Mouse (Mus musculus): ENCODE measurements around the gene Gm49378. TPM values are rescaled to one million over a fixed set of nuclear protein-coding genes. Genes with fewer than 3 reads are reported as not detected.

The Gm49378 gene
- polyA plus RNA-seq, 1 experiment from 2014 or later, result 3.9 TPM

DNA sequence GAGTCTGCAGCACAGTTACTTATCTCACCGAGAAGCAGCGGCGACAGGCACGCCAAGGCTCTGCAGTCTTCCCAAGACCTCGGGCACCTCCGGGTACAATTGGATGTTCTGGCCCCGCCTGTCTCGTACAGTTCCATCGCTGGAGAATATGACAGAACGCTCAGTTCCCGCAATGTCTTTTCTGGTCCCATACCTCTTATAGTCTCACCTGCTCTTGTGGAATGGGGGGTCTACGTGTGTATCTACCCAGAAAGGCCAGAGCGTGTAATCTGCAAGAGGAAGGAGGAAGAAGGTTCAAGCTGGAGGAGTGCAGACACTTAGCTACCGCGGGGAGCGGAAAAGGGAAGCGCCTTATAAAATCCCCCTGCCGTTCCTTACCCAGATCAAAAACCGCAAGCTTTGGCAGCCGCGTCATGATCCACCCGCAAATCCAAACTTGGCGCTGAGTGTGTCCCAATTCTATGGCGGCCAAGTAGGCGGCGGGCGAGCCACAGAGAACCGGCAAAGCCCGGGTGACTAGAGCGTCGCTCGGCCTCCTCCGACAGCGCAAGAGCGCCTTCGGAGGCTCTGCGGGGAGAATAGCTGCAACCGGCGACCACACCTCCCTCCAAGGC lies 22.4 kb upstream of the Gm49378 start, which contains the start of gene Mdp1:
Gene Mdp1 (minus strand): TSS at position 549 of the 614 bp plus-strand sequence.
- peak; percentile 92 for ATAC-seq (ENCODE audit: insufficient number of reproducible peaks, insufficient read depth, low FRiP score, low read depth)
- H3K27ac ChIP-seq (ENCODE audit: low read length), result peak within 1 kb of the TSS; percentile 61; the same call in 1 of the 2 replicates
- H3K4me1 ChIP-seq (ENCODE audit: control insufficient read depth, insufficient read depth, low read length), result 0 out of 2 replicates have a peak, but pooled peaks cover 6% of the 10 kb centered on the region
- H3K27me3 ChIP-seq (ENCODE audit: control insufficient read depth, insufficient read depth, low read length), result no peaks in the 10 kb centered on the region
- peak within 1 kb of the TSS; percentile 54 for H3K4me2 ChIP-seq (replicated peaks; ENCODE audit: low read depth, low read length)
- peak within 1 kb of the TSS; percentile 69 for H3K9ac ChIP-seq (replicated peaks; ENCODE audit: low read depth, low read length)
- H3K9me3 ChIP-seq (ENCODE audit: control insufficient read depth, low read depth, low read length), result no peaks in the 10 kb centered on the region
- peaks cover 28% of the 10 kb centered on the region for H3K36me3 ChIP-seq (ENCODE audit: control insufficient read depth, insufficient read depth, low read length)
- peak within 1 kb of the TSS; percentile 84 for H3K4me3 ChIP-seq (ENCODE audit: low read depth, low read length)
- WGBS, result under 1% methylated on average over 39 of the region's 39 CpGs

DNA sequence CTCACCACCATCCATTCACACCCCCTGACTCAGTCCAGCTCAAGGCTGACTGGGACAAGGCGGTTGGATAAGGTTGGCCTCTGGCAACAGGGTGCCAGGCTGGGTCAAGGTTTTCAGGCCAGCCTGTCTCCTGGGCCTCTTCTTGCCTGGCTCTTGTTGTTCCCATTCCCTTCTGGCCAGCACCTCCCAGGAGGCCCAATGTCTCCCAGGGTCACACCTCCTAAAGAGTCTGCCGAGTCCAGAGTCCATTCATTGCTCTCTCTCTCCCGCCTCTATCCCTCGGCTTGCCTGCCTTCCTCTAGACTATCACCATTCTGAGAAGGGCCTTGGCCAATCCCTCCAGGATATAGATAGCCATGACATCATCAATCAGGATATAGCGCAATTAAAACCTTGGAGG lies 20.3 kb upstream of the Gm49378 start:
- Histone ChIP-seq H3K27me3 (ENCODE audit: control insufficient read depth, insufficient read depth, low read length) (no peaks in the 10 kb centered on the region), H3K36me3 (ENCODE audit: control insufficient read depth, insufficient read depth, low read length) (peaks cover 21% of the 10 kb centered on the region), H3K9ac (replicated peaks; ENCODE audit: low read depth, low read length) (no peak overlapping the region), H3K27ac (ENCODE audit: low read length) (no peak overlapping the region), H3K4me1 (ENCODE audit: control insufficient read depth, insufficient read depth, low read length) (0 out of 2 replicates have a peak, but pooled peaks cover 6% of the 10 kb centered on the region), H3K4me2 (replicated peaks; ENCODE audit: low read depth, low read length) (no peak overlapping the region), H3K4me3 (ENCODE audit: low read depth, low read length) (no peak overlapping the region), H3K9me3 (ENCODE audit: control insufficient read depth, low read depth, low read length) (no peaks in the 10 kb centered on the region)
- WGBS, result 87% methylated on average over 5 of the region's 5 CpGs
- ATAC-seq (ENCODE audit: insufficient number of reproducible peaks, insufficient read depth, low FRiP score, low read depth), result no peak

DNA sequence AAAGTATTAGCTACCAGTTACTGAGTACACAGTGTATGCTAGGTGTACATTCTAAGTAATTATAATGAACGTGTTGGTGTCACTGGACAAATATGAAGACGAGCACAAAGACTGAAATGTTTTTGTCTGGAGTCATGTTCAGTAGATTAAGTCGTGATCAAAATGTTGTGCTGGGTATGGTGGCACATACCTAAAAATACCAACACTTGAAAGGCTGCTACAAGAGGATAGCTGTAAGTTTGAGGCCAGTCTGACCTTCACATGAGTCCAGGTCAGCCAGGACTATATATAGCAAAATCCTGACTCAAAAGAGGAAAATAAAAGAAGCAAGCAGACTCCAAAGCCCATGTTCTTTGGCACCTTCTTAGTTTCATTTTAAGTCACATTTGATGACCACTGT lies 19.2 kb upstream of the Gm49378 start:
- Histone ChIP-seq H3K36me3 (ENCODE audit: control insufficient read depth, insufficient read depth, low read length) (peaks cover 16% of the 10 kb centered on the region), H3K4me1 (ENCODE audit: control insufficient read depth, insufficient read depth, low read length) (0 out of 2 replicates have a peak, but pooled peaks cover 6% of the 10 kb centered on the region), H3K27ac (ENCODE audit: low read length) (no peak overlapping the region), H3K4me3 (ENCODE audit: low read depth, low read length) (no peak overlapping the region), H3K27me3 (ENCODE audit: control insufficient read depth, insufficient read depth, low read length) (no peaks in the 10 kb centered on the region), H3K4me2 (replicated peaks; ENCODE audit: low read depth, low read length) (no peak overlapping the region), H3K9me3 (ENCODE audit: control insufficient read depth, low read depth, low read length) (no peaks in the 10 kb centered on the region), H3K9ac (replicated peaks; ENCODE audit: low read depth, low read length) (no peak overlapping the region)
- 79% methylated on average over 3 of the region's 3 CpGs for WGBS
- no peak for ATAC-seq (ENCODE audit: insufficient number of reproducible peaks, insufficient read depth, low FRiP score, low read depth)

DNA sequence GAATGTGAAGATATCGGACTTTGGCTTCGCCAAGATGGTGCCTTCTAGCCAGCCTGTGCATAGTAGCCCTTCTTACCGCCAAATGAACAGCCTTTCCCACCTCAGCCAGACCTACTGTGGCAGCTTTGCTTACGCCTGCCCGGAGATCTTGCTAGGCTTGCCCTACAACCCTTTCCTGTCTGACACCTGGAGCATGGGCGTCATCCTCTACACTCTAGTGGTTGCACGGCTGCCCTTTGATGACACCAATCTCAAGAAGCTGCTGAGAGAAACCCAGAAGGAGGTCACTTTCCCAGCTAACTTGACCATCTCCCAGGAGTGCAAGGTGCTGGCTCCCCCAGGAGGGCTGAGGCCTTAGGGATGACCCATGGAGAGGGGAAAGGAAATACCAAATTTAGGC lies 13.8 kb upstream of the Gm49378 start:
- Histone ChIP-seq H3K27me3 (ENCODE audit: control insufficient read depth, insufficient read depth, low read length) (no peaks in the 10 kb centered on the region), H3K9ac (replicated peaks; ENCODE audit: low read depth, low read length) (no peak overlapping the region), H3K27ac (ENCODE audit: low read length) (no peak overlapping the region), H3K4me3 (ENCODE audit: low read depth, low read length) (no peak overlapping the region), H3K4me1 (ENCODE audit: control insufficient read depth, insufficient read depth, low read length) (no peaks in the 10 kb centered on the region), H3K36me3 (ENCODE audit: control insufficient read depth, insufficient read depth, low read length) (0 out of 2 replicates have a peak, but pooled peaks cover 1% of the 10 kb centered on the region), H3K4me2 (replicated peaks; ENCODE audit: low read depth, low read length) (no peak overlapping the region), H3K9me3 (ENCODE audit: control insufficient read depth, low read depth, low read length) (no peaks in the 10 kb centered on the region)
- 78% methylated on average over 7 of the region's 7 CpGs for WGBS
- ATAC-seq (ENCODE audit: insufficient number of reproducible peaks, insufficient read depth, low FRiP score, low read depth), result no peak

DNA sequence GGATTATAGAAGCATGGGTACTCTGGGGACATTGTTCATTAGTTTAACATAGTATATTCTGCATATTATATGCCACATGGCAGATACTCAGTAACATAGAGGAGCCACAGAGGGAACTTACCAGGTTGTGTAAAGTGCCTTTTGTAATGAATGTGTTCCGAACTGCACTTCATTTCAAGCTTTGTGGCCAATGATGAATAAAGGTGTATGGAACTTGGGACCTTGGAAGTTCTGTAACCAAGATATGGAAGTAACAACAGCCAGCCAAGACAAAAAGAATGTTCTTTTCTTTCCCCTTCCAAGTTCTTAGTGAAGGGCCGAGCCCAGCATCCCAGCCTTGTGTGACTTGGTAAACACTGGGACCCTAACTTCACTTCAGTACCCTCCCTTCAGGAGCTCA lies 12.2 kb upstream of the Gm49378 start, which contains the start of gene Tssk4:
Gene Tssk4 (plus strand): TSS at position 301 of the 400 bp plus-strand sequence.
- ATAC-seq (ENCODE audit: insufficient number of reproducible peaks, insufficient read depth, low FRiP score, low read depth), result no peak
- Histone ChIP-seq H3K27me3 (ENCODE audit: control insufficient read depth, insufficient read depth, low read length) (no peaks in the 10 kb centered on the region), H3K4me3 (ENCODE audit: low read depth, low read length) (no peak within 1 kb of the TSS), H3K36me3 (ENCODE audit: control insufficient read depth, insufficient read depth, low read length) (peaks cover 4% of the 10 kb centered on the region; the same call in 1 of the 2 replicates), H3K9me3 (ENCODE audit: control insufficient read depth, low read depth, low read length) (no peaks in the 10 kb centered on the region), H3K4me1 (ENCODE audit: control insufficient read depth, insufficient read depth, low read length) (0 out of 2 replicates have a peak, but pooled peaks cover 1% of the 10 kb centered on the region), H3K27ac (ENCODE audit: low read length) (no peak within 1 kb of the TSS), H3K9ac (replicated peaks; ENCODE audit: low read depth, low read length) (no peak within 1 kb of the TSS), H3K4me2 (replicated peaks; ENCODE audit: low read depth, low read length) (no peak within 1 kb of the TSS)
- WGBS, result 95% methylated on average over 2 of the region's 2 CpGs

DNA sequence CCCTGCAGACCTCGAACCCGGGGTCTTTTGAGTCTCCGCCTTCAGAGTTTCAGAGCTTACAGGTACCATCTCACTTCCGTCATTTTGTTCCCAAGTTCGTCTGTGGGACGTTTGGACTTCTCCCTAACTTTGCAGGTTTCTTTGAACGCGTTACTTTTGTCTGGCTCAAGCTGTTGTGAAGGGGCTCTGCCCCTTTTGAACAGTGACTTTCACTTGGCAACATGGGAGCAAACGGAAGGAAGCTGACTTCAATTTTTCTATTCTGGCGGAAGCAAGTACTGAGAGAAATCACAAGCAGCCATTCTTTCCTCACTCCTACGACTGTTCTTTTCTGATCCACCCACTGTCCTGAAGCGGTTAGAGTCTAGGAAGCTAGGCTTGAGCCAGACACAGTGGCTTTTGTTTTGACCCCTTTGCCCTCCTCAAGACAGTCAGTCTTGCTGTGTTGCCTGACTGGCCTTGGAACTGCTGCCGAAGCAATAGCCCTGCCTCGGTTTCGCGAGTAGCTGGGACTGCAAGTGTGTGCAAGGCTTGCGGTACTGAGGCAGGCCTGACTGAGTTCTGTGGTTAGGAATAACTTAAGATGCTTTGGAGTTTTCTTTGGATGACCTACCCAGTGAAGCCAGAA lies 6.7 kb upstream of the Gm49378 start:
- Histone ChIP-seq H3K27me3 (ENCODE audit: control insufficient read depth, insufficient read depth, low read length) (no peaks in the 10 kb centered on the region), H3K4me2 (replicated peaks; ENCODE audit: low read depth, low read length) (peak overlapping the region; percentile 76), H3K4me3 (ENCODE audit: low read depth, low read length) (peak overlapping the region; percentile 67), H3K27ac (ENCODE audit: low read length) (peak overlapping the region; percentile 95; the same call in 1 of the 2 replicates), H3K9ac (replicated peaks; ENCODE audit: low read depth, low read length) (peak overlapping the region; percentile 89), H3K9me3 (ENCODE audit: control insufficient read depth, low read depth, low read length) (no peaks in the 10 kb centered on the region), H3K36me3 (ENCODE audit: control insufficient read depth, insufficient read depth, low read length) (peaks cover 24% of the 10 kb centered on the region; the same call in 1 of the 2 replicates), H3K4me1 (ENCODE audit: control insufficient read depth, insufficient read depth, low read length) (peaks cover 10% of the 10 kb centered on the region; the same call in 1 of the 2 replicates)
- ATAC-seq (ENCODE audit: insufficient number of reproducible peaks, insufficient read depth, low FRiP score, low read depth), result no peak
- WGBS, result 23% methylated on average over 17 of the region's 17 CpGs

DNA sequence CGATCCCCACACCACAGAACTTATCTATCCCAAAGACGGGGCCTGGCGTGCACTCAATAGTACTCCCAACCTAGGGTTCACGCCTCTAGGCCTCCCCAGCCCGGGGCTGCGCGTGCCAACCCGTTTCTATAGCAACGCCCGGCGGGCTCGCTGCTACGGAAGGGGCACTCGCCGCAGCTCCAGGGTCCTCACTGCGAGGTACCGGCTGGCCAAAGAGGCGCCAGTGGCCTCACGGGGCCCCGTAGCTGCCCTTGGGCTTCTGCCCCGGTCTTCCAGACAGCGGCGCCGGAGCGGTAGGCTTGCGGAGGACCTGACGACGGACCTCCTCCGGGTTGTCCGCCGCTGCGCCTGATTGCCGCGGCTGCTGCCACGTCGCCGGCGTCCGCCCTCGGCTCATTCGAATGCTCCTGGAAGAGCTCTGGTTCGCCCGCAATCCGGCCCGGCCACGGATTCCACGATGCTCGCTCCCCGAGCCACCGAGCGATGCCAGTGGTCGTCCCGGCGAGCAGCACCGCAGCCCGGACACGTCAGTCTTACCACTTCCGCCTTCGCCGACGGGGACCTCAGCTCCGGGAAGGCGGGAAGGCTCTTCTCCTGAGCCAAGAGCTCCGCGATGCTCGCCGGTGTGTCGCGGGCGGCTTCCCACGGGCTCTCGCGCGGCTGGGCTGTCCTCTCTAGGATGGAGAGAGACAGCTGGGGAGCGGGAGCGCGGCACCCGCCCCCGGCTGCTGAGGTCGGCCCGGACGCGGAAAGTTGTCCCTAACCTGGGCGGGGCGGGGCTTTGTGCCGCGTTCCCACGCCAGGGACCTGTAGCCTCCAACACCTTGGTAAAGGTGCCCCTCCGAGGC lies 5.6 kb upstream of the Gm49378 start, which contains the start of gene Tm9sf1:
Gene Tm9sf1 (minus strand): TSS at position 747 of the 848 bp plus-strand sequence.
- H3K4me1 ChIP-seq (ENCODE audit: control insufficient read depth, insufficient read depth, low read length), result peaks cover 10% of the 10 kb centered on the region; the same call in 1 of the 2 replicates
- peaks cover 34% of the 10 kb centered on the region for H3K36me3 ChIP-seq (ENCODE audit: control insufficient read depth, insufficient read depth, low read length)
- H3K9ac ChIP-seq (replicated peaks; ENCODE audit: low read depth, low read length), result peak within 1 kb of the TSS; percentile 89
- H3K4me2 ChIP-seq (replicated peaks; ENCODE audit: low read depth, low read length), result peak within 1 kb of the TSS; percentile 76
- WGBS, result under 1% methylated on average over 88 of the region's 89 CpGs
- no peaks in the 10 kb centered on the region for H3K27me3 ChIP-seq (ENCODE audit: control insufficient read depth, insufficient read depth, low read length)
- H3K4me3 ChIP-seq (ENCODE audit: low read depth, low read length), result peak within 1 kb of the TSS; percentile 67
- peak within 1 kb of the TSS; percentile 95 for H3K27ac ChIP-seq (ENCODE audit: low read length)
- ATAC-seq (ENCODE audit: insufficient number of reproducible peaks, insufficient read depth, low FRiP score, low read depth), result peak; percentile 87
- no peaks in the 10 kb centered on the region for H3K9me3 ChIP-seq (ENCODE audit: control insufficient read depth, low read depth, low read length)

DNA sequence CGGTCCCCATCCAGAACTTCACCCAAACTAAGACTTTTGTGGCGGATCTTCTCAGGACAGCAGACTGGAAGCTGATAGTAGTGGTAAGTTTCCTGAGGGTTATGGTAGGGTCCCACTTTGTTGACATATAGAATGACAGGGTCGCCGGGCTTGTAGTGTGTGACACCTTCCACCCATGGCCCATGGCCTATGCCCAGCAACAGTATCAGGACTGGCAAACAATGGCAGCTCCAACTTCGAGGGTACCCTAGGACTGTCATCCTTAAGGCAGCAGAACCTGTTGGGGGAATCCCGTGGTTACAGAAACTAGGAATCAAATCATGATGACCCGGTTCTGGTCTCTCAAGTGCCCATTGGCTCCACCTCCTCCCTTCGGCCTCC lies 5.0 kb upstream of the Gm49378 start:
- H3K9me3 ChIP-seq (ENCODE audit: control insufficient read depth, low read depth, low read length), result no peaks in the 10 kb centered on the region
- 0 out of 2 replicates have a peak, but pooled peaks have one; percentile 6 for ATAC-seq (ENCODE audit: insufficient number of reproducible peaks, insufficient read depth, low FRiP score, low read depth)
- H3K4me1 ChIP-seq (ENCODE audit: control insufficient read depth, insufficient read depth, low read length), result peaks cover 10% of the 10 kb centered on the region; the same call in 1 of the 2 replicates
- H3K4me3 ChIP-seq (ENCODE audit: low read depth, low read length), result peak overlapping the region; percentile 67
- H3K4me2 ChIP-seq (replicated peaks; ENCODE audit: low read depth, low read length), result peak overlapping the region; percentile 76
- WGBS, result 21% methylated on average over 8 of the region's 8 CpGs
- peaks cover 40% of the 10 kb centered on the region for H3K36me3 ChIP-seq (ENCODE audit: control insufficient read depth, insufficient read depth, low read length)
- H3K27me3 ChIP-seq (ENCODE audit: control insufficient read depth, insufficient read depth, low read length), result no peaks in the 10 kb centered on the region
- peak overlapping the region; percentile 89 for H3K9ac ChIP-seq (replicated peaks; ENCODE audit: low read depth, low read length)
- peak overlapping the region; percentile 95; the same call in 1 of the 2 replicates for H3K27ac ChIP-seq (ENCODE audit: low read length)

Measured in stomach, embryonic 14.5 days (tissue).